ENCODE assay signal across 1 mouse cellular context in genomic region chr11:60937611-60938010, GRCm38 (mm10).
TF ChIP-seq lines count a peak whose summit lies in the region.

No protein-coding gene starts in this region.

TF ChIP-seq in CH12.LX, 34 proteins besides CTCF, POLR2A, EP300 and RAD21 (continued from another document):
- TF ChIP-seq ELF1 (IDR thresholded peaks at IDR 0.05; ENCODE audit: low read depth, low read length) (no peak), USF2 (conservative IDR thresholded peaks at IDR 0.05; ENCODE audit: low read depth, low read length) (no peak)
